Mouse (Mus musculus) megakaryocyte progenitor cell, adult 5-6 weeks (primary cell): ENCODE data around the gene Gm21866. TPM values are rescaled to one million over a fixed set of nuclear protein-coding genes. Genes with fewer than 3 reads are reported as not detected.
"Not testable (repeated sequence)": the region's sequence is repeated elsewhere in the genome, so short reads cannot be mapped to it uniquely, and the experiment has no call there.

Source experiments
- ATAC-seq: replicated peaks from 2 replicates; pipeline ENCODE4 v1.8.0; 2016; ENCODE audit warnings: mild to moderate bottlenecking, moderate TSS enrichment, inconsistent platforms; ENCODE audit not compliant: poor library complexity
- total RNA-seq, 2 experiments: library from RNA; stranded (forward) in 1 of 2; stranded (reverse) in 1 of 2; fragments of 157-497, 149-512 nt in 1 of 2; fragments of 200-1000 nt in 1 of 2; gene quantifications; 2 replicates each; pipeline versions ENCODE4 v1.2.3 to v1.2.4; 2015 to 2017

The Gm21866 gene
- total RNA-seq (2015), result not detected in 2 replicates
- not detected in 2 replicates for total RNA-seq (2017)

DNA sequence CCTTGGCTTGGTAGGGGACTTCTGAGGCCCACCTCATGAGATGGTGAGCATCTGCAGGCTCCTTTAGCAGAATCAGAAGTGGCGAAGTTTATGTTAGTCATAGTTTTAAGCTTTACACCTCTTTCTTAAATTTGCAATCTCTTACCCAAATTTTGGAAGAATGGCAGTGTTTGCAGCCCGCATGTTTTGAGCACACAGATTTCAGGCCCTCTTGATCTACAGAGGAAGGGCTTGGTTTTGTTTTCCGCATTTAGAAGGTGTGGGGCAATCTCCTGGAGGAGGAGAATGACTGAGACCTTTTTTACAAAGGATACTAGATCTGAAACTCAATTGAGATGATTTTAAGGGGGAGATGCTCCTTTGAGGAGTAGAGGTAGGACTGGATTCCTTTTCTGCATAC lies at the start of gene Gm21866:
Gene Gm21866, minus strand, starts transcription at position 101 of the 400 bp plus-strand sequence.
- ATAC-seq, result not testable (repeated sequence)

DNA sequence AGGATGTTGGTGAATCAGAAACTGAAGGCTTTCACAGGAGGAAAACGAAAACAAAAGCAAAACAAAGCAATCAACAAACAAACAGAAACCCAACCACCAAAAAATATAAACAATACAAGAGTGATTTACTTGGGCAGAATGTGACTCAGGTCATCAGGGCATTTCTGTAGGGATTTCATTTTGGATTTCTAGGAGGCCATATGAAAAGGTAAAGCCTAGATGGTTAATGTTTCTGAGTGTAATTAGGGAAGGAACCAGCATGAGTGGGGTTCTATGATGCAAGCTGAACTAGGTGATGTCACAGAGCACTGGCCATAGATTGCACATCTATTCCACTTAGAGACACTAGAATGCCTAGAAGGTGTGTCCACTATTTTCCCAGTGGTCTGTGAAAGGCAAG lies 28.3 kb upstream of the Gm21866 start, which contains the start of gene Gm20773:
Gene Gm20773, plus strand, starts transcription at position 301 of the 400 bp plus-strand sequence.
- ATAC-seq, result not testable (repeated sequence)

Other genes with a start within 250 kb of the Gm21866 start
- not detected in 2 replicates for gene Gm21828, start 241.7 kb downstream of the Gm21866 start, total RNA-seq (2015)
- gene Gm21828, start 241.7 kb downstream of the Gm21866 start, total RNA-seq (2017), result not detected in 2 replicates
- gene Gm21440, start 213.2 kb downstream of the Gm21866 start, total RNA-seq (2015), result not detected in 2 replicates
- gene Gm21440, start 213.2 kb downstream of the Gm21866 start, total RNA-seq (2017), result not detected in 2 replicates
- gene Gm21454, start 213.1 kb downstream of the Gm21866 start, total RNA-seq (2015), result not detected in 2 replicates
- gene Gm21454, start 213.1 kb downstream of the Gm21866 start, total RNA-seq (2017), result not detected in 2 replicates
- gene Gm21725, start 116.5 kb downstream of the Gm21866 start, total RNA-seq (2015), result not detected in 2 replicates
- gene Gm21725, start 116.5 kb downstream of the Gm21866 start, total RNA-seq (2017), result not detected in 2 replicates
- not detected in 2 replicates for gene Gm20773, start 28.4 kb upstream of the Gm21866 start, total RNA-seq (2015)
- not detected in 2 replicates for gene Gm20773, start 28.4 kb upstream of the Gm21866 start, total RNA-seq (2017)